Comparison of ENCODE assay signal across 11 mouse cellular contexts in genomic region chr10:67116251-67116650, GRCm38 (mm10). TPM values are rescaled to one million over a fixed set of nuclear protein-coding genes. Genes with fewer than 3 reads are reported as not detected.
A peak's percentile ranks its signal among the peaks of the same experiment; 100 is the strongest.
DNase-seq lines count a peak whose midpoint lies in the region; ATAC-seq and TF ChIP-seq lines count a peak whose summit lies in the region.
"Had no signal": no experiment of that assay in that cellular context is flagged by ENCODE, and none has a peak within 500 bp of the region (broad histone marks: within the 10 kb centered on the region; RNA-seq: fewer than 3 reads in every experiment).

No protein-coding gene starts in this region.

- TF ChIP-seq RAD21 in CH12.LX (IDR thresholded peaks at IDR 0.05; ENCODE audit: low read depth, low read length) = no peak

- intact Hi-C loops in heart, postnatal 36 days (cut with DNase I) = no loop called here

- dilution Hi-C loops in CH12.LX (cut with MboI; ENCODE audit: extremely low pct_ligation_motif_present, extremely low pct_unique_long_range_greater_than_20kb, low sequenced_read_pairs) = no loop called here

- in situ Hi-C loops in CH12.LX (cut with MboI; ENCODE audit: low pct_ligation_motif_present, low pct_unique_long_range_greater_than_20kb, low sequenced_read_pairs) = no loop called here

- ATAC-seq in heart, embryonic 12.5 days (ENCODE audit: insufficient number of reproducible peaks, low FRiP score) = no peak
- ATAC-seq in cerebellum, adult (ENCODE audit: insufficient number of reproducible peaks, low FRiP score, low TSS enrichment) = peak; percentile 74
- no peak for ATAC-seq in kidney, postnatal 0 days (replicated peaks; ENCODE audit: low FRiP score, low read depth)

- no peaks in the 10 kb centered on the region for H3K36me3 ChIP-seq in heart, embryonic 12.5 days
- peaks cover 3 to 34% of the 10 kb centered on the region in 2 experiments for H3K36me3 ChIP-seq in CH12.LX (replicated peaks in 1 of 2; ENCODE audit: control insufficient read depth in 1 of 2, insufficient read depth in 1 of 2, low read length in 1 of 2)
- no peaks in the 10 kb centered on the region for H3K36me3 ChIP-seq in kidney, postnatal 0 days (ENCODE audit: insufficient read depth, low read length)

- 0 out of 2 replicates have a peak overlapping the region, but pooled peaks have one; percentile 13 for H3K27ac ChIP-seq in heart, embryonic 12.5 days (ENCODE audit: poor library complexity, severe bottlenecking)
- peak overlapping the region; percentile 90 for H3K27ac ChIP-seq in CH12.LX (ENCODE audit: insufficient read depth, low read depth)
- 0 out of 2 replicates have a peak overlapping the region, but pooled peaks have one; percentile 20 for H3K27ac ChIP-seq in kidney, postnatal 0 days
- H3K27ac ChIP-seq: liver, embryonic 14.5 days had no signal

- no peaks in the 10 kb centered on the region for H3K27me3 ChIP-seq in heart, embryonic 12.5 days (replicated peaks)
- H3K27me3 ChIP-seq in CH12.LX (replicated peaks) = no peaks in the 10 kb centered on the region
- no peaks in the 10 kb centered on the region for H3K27me3 ChIP-seq in kidney, postnatal 0 days (ENCODE audit: insufficient read depth, low read length)

- 0 out of 2 replicates have a peak, but pooled peaks cover 2% of the 10 kb centered on the region for H3K9me3 ChIP-seq in heart, embryonic 12.5 days (replicated peaks)
- no peaks in the 10 kb centered on the region for H3K9me3 ChIP-seq in CH12.LX (replicated peaks; ENCODE audit: low read length)
- H3K9me3 ChIP-seq in kidney, postnatal 0 days (replicated peaks; ENCODE audit: low read length) = no peaks in the 10 kb centered on the region
- H3K9me3 ChIP-seq: G1E had no signal

- no peak overlapping the region for H3K4me3 ChIP-seq in heart, embryonic 12.5 days
- peak overlapping the region in 1 of 3 experiments; percentile 18 for H3K4me3 ChIP-seq in CH12.LX (replicated peaks in 1 of 3; ENCODE audit: low read depth in 2 of 3, low read length in 2 of 3, poor library complexity in 1 of 3)
- H3K4me3 ChIP-seq in kidney, postnatal 0 days (replicated peaks; ENCODE audit: low read depth, low read length) = no peak overlapping the region

- no peak for TF ChIP-seq CTCF in CH12.LX (conservative IDR thresholded peaks at IDR 0.05 in 1 of 2, IDR thresholded peaks at IDR 0.05 in 1 of 2; ENCODE audit: low read depth in 2 of 2, low read length in 2 of 2)
- TF ChIP-seq CTCF in kidney, postnatal 0 days (IDR thresholded peaks at IDR 0.05; ENCODE audit: low read depth) = no peak

- H3K4me1 ChIP-seq in heart, embryonic 12.5 days (replicated peaks) = peaks cover 69% of the 10 kb centered on the region
- H3K4me1 ChIP-seq in CH12.LX (ENCODE audit: control insufficient read depth in 1 of 2, insufficient read depth in 2 of 2) = peaks cover 22 to 85% of the 10 kb centered on the region in 2 experiments
- peaks cover 41% of the 10 kb centered on the region for H3K4me1 ChIP-seq in kidney, postnatal 0 days (replicated peaks; ENCODE audit: insufficient read depth, low read length)

- no peak overlapping the region for H3K9ac ChIP-seq in heart, embryonic 12.5 days
- peak overlapping the region; percentile 62 for H3K9ac ChIP-seq in CH12.LX (ENCODE audit: insufficient read depth, low read depth)
- H3K9ac ChIP-seq in kidney, postnatal 0 days (ENCODE audit: low read depth, low read length) = no peak overlapping the region
- H3K9ac ChIP-seq: liver, embryonic 14.5 days had no signal

- peaks cover 91% of the 10 kb centered on the region for H3K79me2 ChIP-seq in CH12.LX (replicated peaks; ENCODE audit: control insufficient read depth, extremely low read depth, insufficient read depth, poor library complexity, severe bottlenecking)

- TF ChIP-seq POLR2A in CH12.LX (IDR thresholded peaks at IDR 0.05; ENCODE audit: low read depth, low read length) = no peak

- no peak for TF ChIP-seq EP300 in CH12.LX (IDR thresholded peaks at IDR 0.05; ENCODE audit: low read length)

- no peak overlapping the region for H3K4me2 ChIP-seq in heart, embryonic 12.5 days
- peak overlapping the region; percentile 68; the same call in 1 of the 2 replicates for H3K4me2 ChIP-seq in CH12.LX (ENCODE audit: insufficient read depth, low read depth, poor library complexity, severe bottlenecking)
- H3K4me2 ChIP-seq in kidney, postnatal 0 days (ENCODE audit: low read length) = no peak overlapping the region

- WGBS in heart, embryonic 12.5 days = 84% methylated on average over 8 of the region's 8 CpGs
- 41% methylated on average over 8 of the region's 8 CpGs for WGBS in kidney, postnatal 0 days

- no peak for DNase-seq in heart, postnatal 36 days
- no peak for DNase-seq in CH12.LX (ENCODE audit: extremely low read depth)
- no peak for DNase-seq in kidney, postnatal 0 days (ENCODE audit: low spot score)
- no peak for DNase-seq in lung, postnatal 10 days
- DNase-seq in embryo, embryonic 9.5 days (ENCODE audit: extremely low spot score) = no peak
- no peak for DNase-seq in B cell, adult 2 months
- DNase-seq: right cerebral cortex, postnatal 4 days had no signal

TF ChIP-seq in CH12.LX, 34 proteins besides CTCF, POLR2A, EP300 and RAD21:
- no peak for TF ChIP-seq MAZ (IDR thresholded peaks at IDR 0.05; ENCODE audit: low read depth, low read length)
TF ChIP-seq in CH12.LX: peak in this region for 0.

RNA-seq across cellular contexts. Expression of gene Reep3, which starts 19.5 kb away (rescaled TPM):
- 28.4 and 29.3 TPM in 2 replicates for polyA plus RNA-seq in heart, embryonic 12.5 days (2016; fragmentation: Nextera tagmentation; extraction: Ambion mirVana)
- total RNA-seq in heart, postnatal 36 days (2021) = 10 to 100 TPM; 22.2 to 22.5 TPM
- 20.3 and 23.2 TPM in 2 replicates for total RNA-seq in CH12.LX (2012; rRNA removed)
- 20.0 and 23.3 TPM in 2 replicates for total RNA-seq in CH12.LX (2014; rRNA removed)
- 20.5 and 21.8 TPM in 2 replicates for polyA plus RNA-seq in CH12.LX (2012; ENCODE audit: insufficient read length, low read depth)
- 44.7 and 50.9 TPM in 2 replicates for polyA plus RNA-seq in kidney, postnatal 0 days (2015; fragmentation: Nextera tagmentation; extraction: Ambion mirVana)

RNA-seq across cellular contexts. Expression of gene Jmjd1c, which starts 20.3 kb away (rescaled TPM):
- polyA plus RNA-seq in heart, embryonic 12.5 days (2016; fragmentation: Nextera tagmentation; extraction: Ambion mirVana) = 37.9 and 42.3 TPM in 2 replicates
- 10 to 100 TPM; 39.4 to 41.1 TPM for total RNA-seq in heart, postnatal 36 days (2021)
- total RNA-seq in CH12.LX (2012; rRNA removed) = 41.2 and 41.6 TPM in 2 replicates
- total RNA-seq in CH12.LX (2014; rRNA removed) = 41.2 and 41.4 TPM in 2 replicates
- 40.9 and 50.1 TPM in 2 replicates for polyA plus RNA-seq in CH12.LX (2012; ENCODE audit: insufficient read length, low read depth)
- polyA plus RNA-seq in kidney, postnatal 0 days (2015; fragmentation: Nextera tagmentation; extraction: Ambion mirVana) = 35.2 and 40.8 TPM in 2 replicates

Comparison
In these comparisons a context has a peak if more than half of its experiments do, and no peak if none do; other contexts are left out.
1. H3K27ac ChIP-seq: peak in every context shown above with its lines; median percentile 90 in CH12.LX; 20 in kidney, postnatal 0 days; 13 in heart, embryonic 12.5 days.